In genomic region chr4:100335168-100335567, GRCm38 (mm10) we compare ENCODE assay signal across 22 mouse cellular contexts.
DNase-seq lines count a peak whose midpoint lies in the region; ATAC-seq and TF ChIP-seq lines count a peak whose summit lies in the region.
"Had no signal": no experiment of that assay in that cellular context is flagged by ENCODE, and none has a peak within 500 bp of the region (broad histone marks: within the 10 kb centered on the region; RNA-seq: fewer than 3 reads in every experiment).

No protein-coding gene starts in this region.

- H3K9ac ChIP-seq in heart, embryonic 11.5 days (ENCODE audit: low read depth, low read length) = no peak overlapping the region
- H3K9ac ChIP-seq in midbrain, embryonic 14.5 days (replicated peaks; ENCODE audit: low read length) = no peak overlapping the region
- no peak overlapping the region for H3K9ac ChIP-seq in embryonic facial prominence, embryonic 15.5 days
- no peak overlapping the region for H3K9ac ChIP-seq in limb, embryonic 14.5 days (ENCODE audit: low read depth, low read length, severe bottlenecking)
- H3K9ac ChIP-seq: heart, embryonic 13.5 days; hindbrain, embryonic 14.5 days; intestine, embryonic 15.5 days had no signal

- no peaks in the 10 kb centered on the region for H3K9me3 ChIP-seq in heart, embryonic 11.5 days (replicated peaks; ENCODE audit: control insufficient read depth, low read length)
- H3K9me3 ChIP-seq in midbrain, embryonic 10.5 days (replicated peaks) = no peaks in the 10 kb centered on the region
- H3K9me3 ChIP-seq in midbrain, embryonic 14.5 days (ENCODE audit: control insufficient read depth, low read length) = no peaks in the 10 kb centered on the region
- H3K9me3 ChIP-seq in embryonic facial prominence, embryonic 15.5 days (replicated peaks) = no peaks in the 10 kb centered on the region
- no peaks in the 10 kb centered on the region for H3K9me3 ChIP-seq in limb, embryonic 14.5 days (ENCODE audit: control insufficient read depth, low read length)
- H3K9me3 ChIP-seq: forebrain, embryonic 10.5 days; heart, embryonic 13.5 days; intestine, embryonic 15.5 days had no signal

- 82% methylated on average over 2 of the region's 2 CpGs for WGBS in heart, embryonic 11.5 days (ENCODE audit: insufficient replicate concordance)
- WGBS in midbrain, embryonic 10.5 days = 34% methylated on average over 2 of the region's 2 CpGs
- 30% methylated on average over 2 of the region's 2 CpGs for WGBS in midbrain, embryonic 14.5 days
- WGBS in embryonic facial prominence, embryonic 15.5 days = 72% methylated on average over 2 of the region's 2 CpGs
- 26% methylated on average over 2 of the region's 2 CpGs for WGBS in limb, embryonic 14.5 days

- ATAC-seq in heart, embryonic 11.5 days (replicated peaks; ENCODE audit: insufficient number of reproducible peaks, low FRiP score, low TSS enrichment) = no peak
- no peak for ATAC-seq in midbrain, embryonic 14.5 days (ENCODE audit: low FRiP score, low TSS enrichment)
- no peak for ATAC-seq in embryonic facial prominence, embryonic 15.5 days (ENCODE audit: insufficient number of reproducible peaks, low FRiP score, low TSS enrichment, low read depth)
- ATAC-seq in limb, embryonic 14.5 days (ENCODE audit: low FRiP score, low read depth) = peak; percentile 65; the same call in 1 of the 2 replicates
- ATAC-seq: forebrain, embryonic 14.5 days; intestine, embryonic 15.5 days had no signal

- DNase-seq in heart, postnatal 10 days = peak; percentile 29 to 34
- peak; percentile 21 for DNase-seq in midbrain, embryonic 10.5 days (ENCODE audit: low spot score)
- no peak for DNase-seq in midbrain, embryonic 14.5 days
- DNase-seq in limb, embryonic 14.5 days (ENCODE audit: low spot score) = peak; percentile 54
- DNase-seq in spleen, adult 12 weeks (ENCODE audit: low spot score) = no peak
- DNase-seq: adrenal gland, adult 8-10 months; adrenal gland, postnatal 36 days; cerebellum, adult 11 months; cerebellum, adult 8-10 months; cerebellum, postnatal 14 days; embryo, embryonic 11 days; gastrocnemius, adult 2 months; gastrocnemius, postnatal 36 days; heart, adult 18-20 months had no signal

- no peaks in the 10 kb centered on the region for H3K36me3 ChIP-seq in heart, embryonic 11.5 days (ENCODE audit: control insufficient read depth, insufficient read depth, low read length)
- H3K36me3 ChIP-seq in midbrain, embryonic 10.5 days = no peaks in the 10 kb centered on the region
- no peaks in the 10 kb centered on the region for H3K36me3 ChIP-seq in midbrain, embryonic 14.5 days (ENCODE audit: control insufficient read depth, insufficient read depth, low read length)
- no peaks in the 10 kb centered on the region for H3K36me3 ChIP-seq in embryonic facial prominence, embryonic 15.5 days
- no peaks in the 10 kb centered on the region for H3K36me3 ChIP-seq in limb, embryonic 14.5 days (ENCODE audit: control insufficient read depth, insufficient read depth, low read length)
- H3K36me3 ChIP-seq: forebrain, embryonic 10.5 days; intestine, embryonic 15.5 days had no signal

- no peaks in the 10 kb centered on the region for H3K4me1 ChIP-seq in heart, embryonic 11.5 days (ENCODE audit: control insufficient read depth, insufficient read depth, low read length)
- peaks cover 26% of the 10 kb centered on the region for H3K4me1 ChIP-seq in midbrain, embryonic 10.5 days
- 0 out of 2 replicates have a peak, but pooled peaks cover 6% of the 10 kb centered on the region for H3K4me1 ChIP-seq in midbrain, embryonic 14.5 days (ENCODE audit: control insufficient read depth, insufficient read depth, low read length)
- H3K4me1 ChIP-seq in embryonic facial prominence, embryonic 15.5 days = peaks cover 14% of the 10 kb centered on the region
- H3K4me1 ChIP-seq in limb, embryonic 14.5 days (ENCODE audit: control insufficient read depth, insufficient read depth, low read length) = peaks cover 10% of the 10 kb centered on the region; the same call in 1 of the 2 replicates
- H3K4me1 ChIP-seq: intestine, embryonic 15.5 days had no signal

- H3K4me2 ChIP-seq in heart, embryonic 11.5 days = no peak overlapping the region
- no peak overlapping the region for H3K4me2 ChIP-seq in midbrain, embryonic 14.5 days (ENCODE audit: low read length)
- H3K4me2 ChIP-seq in embryonic facial prominence, embryonic 15.5 days (replicated peaks) = no peak overlapping the region
- no peak overlapping the region for H3K4me2 ChIP-seq in limb, embryonic 14.5 days (replicated peaks; ENCODE audit: low read depth, low read length, severe bottlenecking)
- H3K4me2 ChIP-seq: heart, embryonic 13.5 days; hindbrain, embryonic 14.5 days; intestine, embryonic 15.5 days had no signal

- no peak overlapping the region for H3K27ac ChIP-seq in heart, embryonic 11.5 days (ENCODE audit: low read depth, low read length)
- H3K27ac ChIP-seq in midbrain, embryonic 10.5 days (replicated peaks) = no peak overlapping the region
- no peak overlapping the region for H3K27ac ChIP-seq in midbrain, embryonic 14.5 days (replicated peaks; ENCODE audit: low read depth, low read length)
- 0 out of 2 replicates have a peak overlapping the region, but pooled peaks have one; percentile 14 for H3K27ac ChIP-seq in embryonic facial prominence, embryonic 15.5 days (replicated peaks)
- H3K27ac ChIP-seq in limb, embryonic 14.5 days (replicated peaks; ENCODE audit: low read depth, low read length) = no peak overlapping the region
- H3K27ac ChIP-seq: forebrain, embryonic 10.5 days; heart, embryonic 13.5 days; hindbrain, embryonic 14.5 days; intestine, embryonic 15.5 days had no signal

- TF ChIP-seq POLR2A in limb, embryonic 14.5 days (IDR thresholded peaks at IDR 0.05; ENCODE audit: borderline replicate concordance, extremely low read depth, insufficient read depth, insufficient read length) = no peak

- intact Hi-C loops in heart, postnatal 10 days (cut with DNase I) = no loop called here

- H3K27me3 ChIP-seq in heart, embryonic 11.5 days (ENCODE audit: control insufficient read depth, insufficient read depth, low read length) = peaks cover 34% of the 10 kb centered on the region
- H3K27me3 ChIP-seq in midbrain, embryonic 10.5 days (ENCODE audit: low read depth, poor library complexity, severe bottlenecking) = peaks cover 96% of the 10 kb centered on the region
- H3K27me3 ChIP-seq in midbrain, embryonic 14.5 days (ENCODE audit: control insufficient read depth, insufficient read depth, low read length) = no peaks in the 10 kb centered on the region; the same call in 1 of the 2 replicates
- H3K27me3 ChIP-seq in embryonic facial prominence, embryonic 15.5 days = no peaks in the 10 kb centered on the region
- peaks cover 10% of the 10 kb centered on the region; the same call in 1 of the 2 replicates for H3K27me3 ChIP-seq in limb, embryonic 14.5 days (ENCODE audit: control insufficient read depth, insufficient read depth, low read length)
- H3K27me3 ChIP-seq: intestine, embryonic 15.5 days had no signal

- no peak overlapping the region for H3K4me3 ChIP-seq in heart, embryonic 11.5 days (ENCODE audit: low read depth, low read length)
- H3K4me3 ChIP-seq in midbrain, embryonic 10.5 days = no peak overlapping the region
- no peak overlapping the region for H3K4me3 ChIP-seq in midbrain, embryonic 14.5 days (replicated peaks; ENCODE audit: low read depth, low read length)
- no peak overlapping the region for H3K4me3 ChIP-seq in embryonic facial prominence, embryonic 15.5 days (replicated peaks)
- no peak overlapping the region for H3K4me3 ChIP-seq in limb, embryonic 14.5 days (replicated peaks; ENCODE audit: low read length)
- H3K4me3 ChIP-seq: erythroblast, embryonic 14.5 days; forebrain, embryonic 10.5 days; gastrocnemius, adult 2 months; heart, embryonic 13.5 days; intestine, embryonic 15.5 days had no signal

Comparison
In these comparisons a context has a peak if more than half of its experiments do, and no peak if none do; other contexts are left out.
1. DNase-seq: peak in heart, postnatal 10 days (2 of 2), midbrain, embryonic 10.5 days (single experiment) and limb, embryonic 14.5 days (single experiment); none in midbrain, embryonic 14.5 days (single experiment) and spleen, adult 12 weeks (single experiment).